Mouse (Mus musculus) gastrocnemius, postnatal 4 days (tissue): Measurements from ENCODE around the gene Dnah3. TPM values are rescaled to one million over a fixed set of nuclear protein-coding genes. Genes with fewer than 3 reads are reported as not detected.

Source experiments
- DNase-seq, 2 experiments: peaks; one replicate each; pipeline ENCODE4 v3.0.0; 2021 to 2022; ENCODE audit warnings: low spot score in 2 of 2, mixed read lengths in 2 of 2
- long read RNA-seq, 2 experiments: library from polyadenylated mRNA; stranded (forward); transcript quantifications; one replicate each; pipeline ENCODE4 v2.0.0; 2021
- total RNA-seq, 2 experiments: library from RNA; stranded (reverse); gene quantifications; 2 replicates each; pipeline ENCODE4 v1.2.3; 2021

Dnah3 gene
- not detected for total RNA-seq
- long read RNA-seq, experiment 1, partial matches to known transcripts, result 0 of 1 reads
- long read RNA-seq, experiment 1, other reads (novel, unspliced or antisense), result 1 of 1 reads
- long read RNA-seq, experiment 2, result 0 reads

DNA sequence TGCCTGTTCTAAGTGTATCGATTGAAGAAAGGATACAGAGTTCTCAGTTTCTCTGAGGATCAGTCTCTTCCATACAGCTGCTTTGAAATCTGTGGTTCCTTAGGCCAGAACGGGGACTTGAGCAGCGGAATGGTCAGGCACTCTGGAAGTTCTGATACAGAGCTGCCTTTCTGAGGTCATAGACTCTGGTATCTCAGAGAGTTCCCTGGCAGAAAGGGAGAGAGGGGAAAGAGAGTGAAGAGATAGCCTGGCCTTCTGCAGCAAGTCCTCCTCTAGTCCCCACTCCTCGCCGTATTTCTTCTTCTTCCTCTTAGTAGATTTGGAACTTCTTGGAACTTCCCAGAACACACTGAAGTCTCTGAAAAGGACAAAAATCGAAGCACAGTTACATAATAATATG, at the start of gene Dnah3:
Gene Dnah3, minus strand, starts transcription at position 101 of the 400 bp plus-strand sequence.
- DNase-seq, result no peak

DNA sequence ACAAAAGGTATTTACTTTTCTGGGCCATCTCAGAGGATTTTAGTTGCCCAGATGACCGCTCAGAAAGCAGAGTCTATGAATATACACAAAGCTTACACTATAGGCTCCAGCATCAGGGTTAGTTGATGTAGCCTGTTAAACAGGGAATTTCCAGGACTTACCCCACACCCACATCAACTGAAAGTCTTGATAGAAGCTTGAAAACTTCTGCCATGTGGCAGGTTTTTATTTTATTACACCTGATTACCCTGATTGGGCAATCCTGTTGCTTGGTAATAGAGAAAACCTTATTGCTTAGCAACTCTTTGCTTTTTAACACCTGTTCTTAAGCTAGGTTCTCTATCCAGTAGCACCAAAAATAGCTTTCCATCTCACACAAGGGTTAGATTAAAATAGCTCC, 47.7 kb upstream of the Dnah3 start:
- DNase-seq, result no peak

- DNase-seq, result no peak
Observed at GRCm38 (mm10) chr7:120128951-120129350, 33.9 kb upstream of the Dnah3 start.

- no peak for DNase-seq
Observed at GRCm38 (mm10) chr7:120127686-120128059, 32.6 kb upstream of the Dnah3 start.

DNA sequence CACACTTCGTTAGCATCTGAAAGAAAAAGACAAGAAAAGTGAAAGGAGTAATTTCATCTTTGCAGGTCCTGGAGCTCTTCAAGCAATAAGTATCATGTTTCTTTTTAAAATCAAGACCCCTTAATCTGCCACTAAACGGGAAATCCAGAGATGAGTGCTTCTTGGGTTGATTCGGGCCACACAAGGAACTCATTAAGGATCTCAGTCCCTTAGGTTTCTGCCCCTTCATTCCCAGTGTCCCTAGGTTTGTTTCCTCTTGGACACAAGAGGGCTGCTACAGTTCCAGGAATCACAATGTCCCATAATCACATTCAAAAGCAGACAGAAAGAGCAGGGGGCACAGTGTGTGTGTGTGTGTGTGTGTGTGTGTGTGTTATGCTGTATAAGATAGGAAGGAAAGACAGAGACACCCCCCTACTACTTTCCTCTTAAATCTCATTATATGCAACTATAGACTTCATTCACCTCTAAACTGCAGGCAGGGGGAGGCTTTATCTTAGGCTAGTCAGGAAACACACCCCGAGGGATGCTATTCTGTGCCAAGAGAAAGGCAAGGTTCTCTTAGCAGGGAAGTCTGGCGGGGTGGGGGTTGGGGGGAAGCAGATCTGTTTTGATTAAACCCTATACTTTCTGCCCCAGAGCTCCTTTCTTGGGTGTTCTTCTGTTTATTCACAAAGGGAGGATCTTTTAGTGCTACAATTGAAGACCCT, 32.1 kb upstream of the Dnah3 start:
- DNase-seq, result no peak

DNA sequence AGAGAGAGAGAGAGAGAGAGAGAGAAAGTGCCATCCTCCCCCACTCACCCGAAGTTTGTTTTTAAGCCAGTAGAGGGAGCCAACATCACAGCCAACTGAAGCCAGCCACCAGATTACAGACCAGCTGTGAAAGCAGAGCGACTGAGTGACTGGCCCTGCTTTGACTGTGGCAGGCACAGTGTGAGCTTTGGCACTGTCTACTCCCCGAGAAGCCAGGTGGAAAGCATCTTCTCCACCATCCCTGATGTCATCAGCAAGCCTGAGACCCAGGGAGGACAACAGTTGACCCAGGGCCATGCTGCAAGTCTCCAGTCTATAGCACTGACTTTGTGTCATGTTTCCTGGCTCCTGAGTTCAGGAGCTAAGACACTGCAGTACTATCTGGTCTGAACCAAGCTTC, 29.8 kb upstream of the Dnah3 start:
- peak; percentile 26 to 58 for DNase-seq

DNA sequence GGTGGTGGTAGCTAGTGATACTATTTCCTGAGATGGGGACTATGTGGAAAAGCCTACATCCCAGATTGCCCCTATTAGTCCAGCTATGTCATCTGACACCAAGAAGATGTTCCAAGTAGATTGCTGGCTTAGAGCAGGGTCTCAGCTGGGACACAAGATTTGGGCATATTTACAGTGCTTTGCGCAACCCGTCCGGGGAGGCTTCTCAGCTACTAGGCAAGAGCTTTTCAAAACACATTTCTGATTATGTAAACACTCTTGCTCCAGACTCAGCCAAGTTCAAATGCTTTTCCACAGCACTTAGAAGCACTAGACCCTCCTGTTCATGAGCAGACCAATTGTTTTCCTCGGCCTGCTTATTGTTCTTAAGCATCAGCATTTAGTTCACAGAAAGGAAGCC, 28.7 kb upstream of the Dnah3 start:
- DNase-seq, result no peak

DNA sequence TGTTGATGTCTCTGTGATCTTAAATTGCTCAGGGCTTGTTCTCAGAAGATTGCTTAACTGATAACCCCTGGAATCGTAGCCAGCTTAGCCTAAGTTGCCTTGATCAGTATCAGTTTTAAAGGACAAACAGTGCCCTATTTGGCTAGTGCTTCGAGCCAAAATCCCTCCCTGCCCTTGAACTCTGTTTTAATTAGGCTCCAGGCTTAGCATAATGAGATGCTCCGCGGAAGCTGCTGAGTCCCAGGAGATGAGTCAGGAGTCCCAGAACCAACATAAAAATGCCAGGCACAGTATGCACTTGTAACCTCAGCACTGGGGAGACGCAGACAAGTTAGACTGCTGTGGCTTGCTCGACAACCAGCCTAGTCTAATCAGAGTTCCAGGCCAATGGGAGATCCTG, 22.4 kb upstream of the Dnah3 start:
- no peak for DNase-seq

GRCm38 (mm10) chr7:120116976-120117375, 21.9 kb upstream of the Dnah3 start:
- DNase-seq, result no peak

- no peak for DNase-seq
Observed at GRCm38 (mm10) chr7:120109676-120110075, 14.6 kb upstream of the Dnah3 start.

- DNase-seq, result no peak
Observed at GRCm38 (mm10) chr7:120106356-120106755, 11.3 kb upstream of the Dnah3 start.

DNA sequence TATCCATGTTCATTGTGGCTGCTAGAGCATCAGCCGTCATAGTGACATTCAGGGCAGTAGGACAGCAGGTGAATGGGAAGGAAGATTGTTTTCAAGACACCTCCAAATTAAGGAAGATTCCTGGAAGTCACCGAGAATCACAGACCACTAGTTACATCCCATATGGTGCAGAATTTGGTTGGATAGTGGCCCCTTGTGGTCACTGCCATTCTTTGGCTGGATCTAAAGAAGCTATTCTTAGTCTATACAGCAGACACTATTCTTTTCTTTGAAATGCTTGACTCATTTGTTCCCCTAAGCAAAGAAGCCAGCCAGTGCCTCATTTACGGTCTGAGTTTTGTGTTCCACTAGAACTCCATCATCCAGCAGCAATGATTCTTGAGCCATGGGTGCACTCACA, 9.9 kb upstream of the Dnah3 start:
- DNase-seq, result no peak

- peak in 1 of 2 experiments; percentile 26 for DNase-seq
Observed at GRCm38 (mm10) chr7:120103019-120103567, 8.0 kb upstream of the Dnah3 start.

- peak; percentile 71 to 88 for DNase-seq
Observed at GRCm38 (mm10) chr7:120102164-120102972, 7.3 kb upstream of the Dnah3 start, which contains the start of gene Tmem159. Gene Tmem159 (plus strand): TSS chr7:120102353.

- DNase-seq, result peak in 1 of 2 experiments; percentile 62
Observed at GRCm38 (mm10) chr7:120098403-120098802, 3.3 kb upstream of the Dnah3 start.

DNA sequence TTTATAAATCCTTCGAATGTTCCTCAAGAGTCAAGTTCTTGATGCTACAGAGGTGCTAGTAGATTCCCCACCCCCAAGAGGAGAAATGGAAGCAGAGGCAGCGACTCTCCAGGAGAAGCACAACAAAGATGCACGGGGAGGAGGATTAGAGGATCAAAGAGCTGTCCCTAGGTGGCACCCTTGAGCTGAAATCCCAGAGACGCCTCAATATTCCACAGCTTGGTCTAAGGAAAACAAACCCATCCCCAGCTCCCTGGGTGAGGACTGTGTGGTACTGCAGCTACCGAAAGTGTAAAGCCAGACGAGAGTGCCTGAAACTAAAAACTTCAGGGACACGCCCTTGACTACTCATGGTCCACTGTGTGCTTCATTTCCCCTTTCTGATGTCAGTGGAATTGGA, 2.8 kb upstream of the Dnah3 start:
- DNase-seq, result peak in 1 of 2 experiments; percentile 34

DNA sequence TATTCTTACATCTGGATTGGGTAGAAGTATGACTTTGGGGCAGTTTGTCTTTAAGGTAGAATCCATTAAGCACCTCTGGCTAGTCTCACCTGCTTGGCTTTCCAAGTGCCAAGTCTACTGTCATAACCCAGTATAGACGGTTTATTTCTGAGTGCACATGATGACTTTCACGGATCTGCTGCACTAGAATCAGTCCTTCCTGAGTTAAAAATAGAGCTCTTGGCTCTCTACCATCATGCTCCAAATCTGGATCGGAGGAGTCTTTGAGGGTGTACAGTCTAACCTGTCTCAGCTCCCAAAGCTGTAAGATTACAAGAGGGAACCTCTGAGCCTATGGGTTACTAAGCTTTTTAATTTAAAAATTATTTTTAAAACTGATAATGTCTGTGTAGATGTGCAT, 864 bp downstream of the Dnah3 start:
- DNase-seq, result no peak

- no peak for DNase-seq
Observed at GRCm38 (mm10) chr7:120093033-120093432, 2.0 kb downstream of the Dnah3 start.

- no peak for DNase-seq
Observed at GRCm38 (mm10) chr7:120080177-120080576, 14.9 kb downstream of the Dnah3 start.

- DNase-seq, result no peak
Observed at GRCm38 (mm10) chr7:120069164-120069563, 25.9 kb downstream of the Dnah3 start.

DNA sequence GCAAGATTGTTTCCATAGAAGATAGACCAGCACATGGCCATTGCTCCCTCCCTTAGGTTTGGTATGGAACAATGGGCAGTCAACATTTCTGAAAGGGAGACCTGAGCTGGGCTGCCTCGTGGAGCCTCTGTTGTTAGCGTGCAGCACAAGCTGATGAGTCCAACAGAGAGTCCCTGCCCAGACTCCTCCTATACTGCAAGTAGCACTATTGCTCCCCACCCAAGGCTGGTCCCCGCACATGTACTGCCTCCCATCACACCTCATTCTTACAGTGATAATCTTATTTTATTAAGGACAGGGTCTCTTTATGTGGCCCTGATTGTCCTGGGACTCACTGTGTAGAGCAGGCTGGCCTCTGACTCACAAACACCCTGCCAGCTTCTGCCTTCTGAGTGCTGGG, 27.0 kb downstream of the Dnah3 start:
- no peak for DNase-seq

- DNase-seq, result no peak
Observed at GRCm38 (mm10) chr7:120064045-120064444, 31.0 kb downstream of the Dnah3 start.
